Mouse (Mus musculus) CH12.LX (cell line): ENCODE measurements around the gene Sorbs2. TPM values are rescaled to one million over a fixed set of nuclear protein-coding genes. Genes with fewer than 3 reads are reported as not detected.

ENCODE experiments used
- DNase-seq: peaks from one replicate; pipeline ENCODE4 v3.0.0-alpha.2; 2013; ENCODE audit errors: extremely low read depth
- H3K27ac ChIP-seq: 2 replicates; pipeline ENCODE4 v1.5.1; 2012; ENCODE audit warnings: low read depth, mild to moderate bottlenecking, control low read depth, moderate library complexity; ENCODE audit not compliant: insufficient read depth
- H3K27me3 ChIP-seq: replicated peaks from 2 replicates; pipeline ENCODE3; 2012; ENCODE audit warnings: inconsistent platforms
- H3K36me3 ChIP-seq, 2 experiments: replicated peaks in 1 of 2; 2 replicates each; pipeline versions ENCODE3 to v1.6.1; 2012; ENCODE audit warnings: inconsistent platforms in 1 of 2, low read length in 1 of 2, mild to moderate bottlenecking in 1 of 2, mixed read lengths in 1 of 2, moderate library complexity in 1 of 2; ENCODE audit not compliant: control insufficient read depth in 1 of 2, insufficient read depth in 1 of 2
- H3K4me1 ChIP-seq, 2 experiments: 2 replicates each; pipeline ENCODE4 v1.6.1; 2012; ENCODE audit warnings: inconsistent platforms in 1 of 2, moderate library complexity in 1 of 2; ENCODE audit not compliant: insufficient read depth in 2 of 2, control insufficient read depth in 1 of 2
- H3K4me2 ChIP-seq: 2 replicates; pipeline ENCODE4 v1.6.1; 2012; ENCODE audit warnings: low read depth, mild to moderate bottlenecking, control low read depth; ENCODE audit not compliant: poor library complexity, insufficient read depth, severe bottlenecking
- H3K4me3 ChIP-seq, 3 experiments: fragments of 150-350 bp in 1 of 3; sonication (generic) in 1 of 3; replicated peaks in 1 of 3; 2 replicates each; pipeline versions ENCODE3 to v1.5.1; 2011 to 2012; ENCODE audit warnings: low read depth in 2 of 3, low read length in 2 of 3, mild to moderate bottlenecking in 2 of 3, moderate library complexity in 2 of 3, control low read depth in 1 of 3, improper control_type of control experiment in 1 of 3, inconsistent platforms in 1 of 3, mixed read lengths in 1 of 3; ENCODE audit not compliant: poor library complexity in 1 of 3
- H3K79me2 ChIP-seq: replicated peaks from 2 replicates; pipeline ENCODE4 v1.6.1; 2012; ENCODE audit warnings: mild to moderate bottlenecking, moderate library complexity; ENCODE audit not compliant: control insufficient read depth, poor library complexity, insufficient read depth, severe bottlenecking; ENCODE audit errors: extremely low read depth
- H3K9ac ChIP-seq: 2 replicates; pipeline ENCODE4 v1.6.1; 2012; ENCODE audit warnings: low read depth, mild to moderate bottlenecking, control low read depth, moderate library complexity; ENCODE audit not compliant: insufficient read depth
- H3K9me3 ChIP-seq: replicated peaks from 2 replicates; pipeline ENCODE3; 2012; ENCODE audit warnings: low read length, inconsistent platforms, mixed read lengths
- BHLHE40 ChIP-seq: IDR thresholded peaks from 2 replicates; pipeline ENCODE4 v1.6.1; 2011; ENCODE audit warnings: mild to moderate bottlenecking, low read depth, low read length, improper control_type of control experiment
- CHD2 ChIP-seq: IDR thresholded peaks from 2 replicates; pipeline ENCODE4 v1.6.1; 2011; ENCODE audit warnings: low read length, improper control_type of control experiment
- CTCF ChIP-seq, 2 experiments: IDR thresholded peaks in 1 of 2; conservative IDR thresholded peaks in 1 of 2; 2 replicates each; pipeline ENCODE4 v1.5.1; 2011 to 2012; ENCODE audit warnings: low read depth in 2 of 2, low read length in 2 of 2, improper control_type of control experiment in 1 of 2, inconsistent platforms in 1 of 2, mild to moderate bottlenecking in 1 of 2, moderate library complexity in 1 of 2
- ELF1 ChIP-seq: IDR thresholded peaks from 2 replicates; pipeline ENCODE4 v1.6.1; 2014; ENCODE audit warnings: low read depth, mild to moderate bottlenecking, inconsistent platforms, low read length, improper control_type of control experiment
- EP300 ChIP-seq: IDR thresholded peaks from 2 replicates; pipeline ENCODE4 v1.6.1; 2011; ENCODE audit warnings: low read length, improper control_type of control experiment
- ETS1 ChIP-seq: conservative IDR thresholded peaks from 2 replicates; pipeline ENCODE4 v1.6.1; 2012; ENCODE audit warnings: low read depth, mild to moderate bottlenecking, inconsistent platforms, low read length, improper control_type of control experiment, moderate library complexity
- JUN ChIP-seq: IDR thresholded peaks from 2 replicates; pipeline ENCODE4 v1.6.1; 2011; ENCODE audit warnings: low read depth, mild to moderate bottlenecking, low read length, improper control_type of control experiment, moderate library complexity; ENCODE audit not compliant: insufficient read depth
- MAZ ChIP-seq: IDR thresholded peaks from 2 replicates; pipeline ENCODE4 v1.6.1; 2012; ENCODE audit warnings: low read depth, mild to moderate bottlenecking, inconsistent platforms, low read length, improper control_type of control experiment, moderate library complexity
- MEF2A ChIP-seq: IDR thresholded peaks from 2 replicates; pipeline ENCODE4 v1.6.1; 2014; ENCODE audit warnings: low read depth, mild to moderate bottlenecking, inconsistent platforms, low read length, improper control_type of control experiment, borderline replicate concordance
- MXI1 ChIP-seq: IDR thresholded peaks from 2 replicates; pipeline ENCODE4 v1.6.1; 2011; ENCODE audit warnings: mild to moderate bottlenecking, low read depth, low read length, improper control_type of control experiment
- MYC ChIP-seq: IDR thresholded peaks from 2 replicates; pipeline ENCODE4 v1.6.1; 2011; ENCODE audit warnings: low read depth, mild to moderate bottlenecking, improper control_type of control experiment, low read length
- NELFE ChIP-seq: IDR thresholded peaks from 2 replicates; pipeline ENCODE4 v1.6.1; 2011; ENCODE audit warnings: low read depth, low read length, improper control_type of control experiment
- POLR2A ChIP-seq: IDR thresholded peaks from 2 replicates; pipeline ENCODE4 v1.6.1; 2011; ENCODE audit warnings: low read depth, mild to moderate bottlenecking, improper control_type of control experiment, low read length
- RCOR1 ChIP-seq: conservative IDR thresholded peaks from 2 replicates; pipeline ENCODE4 v1.6.1; 2012; ENCODE audit warnings: low read depth, mild to moderate bottlenecking, inconsistent platforms, low read length, improper control_type of control experiment
- SIN3A ChIP-seq: IDR thresholded peaks from 2 replicates; pipeline ENCODE4 v1.6.1; 2012; ENCODE audit warnings: low read length, improper control_type of control experiment, inconsistent platforms
- TBP ChIP-seq: conservative IDR thresholded peaks from 2 replicates; pipeline ENCODE4 v1.6.1; 2011; ENCODE audit warnings: low read depth, low read length, improper control_type of control experiment
- UBTF ChIP-seq: IDR thresholded peaks from 2 replicates; pipeline ENCODE4 v1.6.1; 2012; ENCODE audit warnings: low read depth, mild to moderate bottlenecking, inconsistent platforms, low read length, improper control_type of control experiment, moderate library complexity
- USF2 ChIP-seq: conservative IDR thresholded peaks from 2 replicates; pipeline ENCODE4 v1.6.1; 2011; ENCODE audit warnings: low read depth, low read length, improper control_type of control experiment
- ZKSCAN1 ChIP-seq: IDR thresholded peaks from 2 replicates; pipeline ENCODE4 v1.6.1; 2012; ENCODE audit warnings: low read depth, inconsistent platforms, low read length, improper control_type of control experiment, borderline replicate concordance
- ZNF384 ChIP-seq: IDR thresholded peaks from 2 replicates; pipeline ENCODE4 v1.6.1; 2012; ENCODE audit warnings: low read depth, low read length, improper control_type of control experiment, inconsistent platforms
- dilution Hi-C: fragments of 300-500 bp; cut with MboI; formaldehyde crosslinking; loops from 2 replicates; pipeline ENCODE4 v1.14.3; 2020; ENCODE audit warnings: low sequenced_read_pairs; ENCODE audit not compliant: extremely low pct_unique_long_range_greater_than_20kb, extremely low pct_ligation_motif_present
- in situ Hi-C: fragments of 300-500 bp; cut with MboI; formaldehyde crosslinking; loops from 3 replicates; pipeline ENCODE4 v1.14.3; 2019; ENCODE audit warnings: low sequenced_read_pairs, low pct_ligation_motif_present, low pct_unique_long_range_greater_than_20kb, mixed read lengths
- polyA plus RNA-seq: library from polyadenylated mRNA; unstranded; fragments of >175 nt; gene quantifications from 2 replicates; pipeline ENCODE4 v1.2.1, GENCODE M21; 2012; ENCODE audit warnings: low read depth; ENCODE audit not compliant: insufficient read length
- total RNA-seq, 2 experiments: library from RNA; depleted of rRNA; stranded (reverse); fragments of 300-350 nt in 1 of 2; fragments of >200 nt in 1 of 2; gene quantifications; 2 replicates each; pipeline ENCODE4 v1.2.3; 2012 to 2014

Sorbs2 gene
- total and polyA plus RNA-seq, 3 experiments = not detected

- no peak overlapping the region for H3K9ac ChIP-seq
Measured at GRCm38 (mm10) chr8:45540513-45540912, 32.9 kb downstream of the Sorbs2 start.

GRCm38 (mm10) chr8:45552175-45552574 lies 44.6 kb downstream of the Sorbs2 start:
- Histone ChIP-seq H3K4me2 (no peak overlapping the region), H3K27me3 (no peaks in the 10 kb centered on the region), H3K9ac (no peak overlapping the region), H3K4me3 (no peak overlapping the region), H3K4me1 (no peaks in the 10 kb centered on the region), H3K27ac (no peak overlapping the region), H3K9me3 (no peaks in the 10 kb centered on the region), H3K79me2 (no peaks in the 10 kb centered on the region), H3K36me3 (no peaks in the 10 kb centered on the region)
- dilution Hi-C loops (no loop called here), in situ Hi-C loops (no loop called here)
- DNase-seq = no peak
- TF ChIP-seq MYC (no peak), CHD2 (no peak), CTCF (conservative IDR thresholded peaks at IDR 0.05 in 1 of 2, IDR thresholded peaks at IDR 0.05 in 1 of 2; ENCODE audit: low read depth in 2 of 2, low read length in 2 of 2) (no peak), UBTF (no peak), MEF2A (no peak), TBP (no peak), SIN3A (no peak), NELFE (no peak), ETS1 (no peak), POLR2A (no peak), MAZ (no peak)

More at GRCm38 (mm10) chr8:45540513-45540912, 32.9 kb downstream of the Sorbs2 start:
- no peak for DNase-seq
- Histone ChIP-seq H3K4me1 (no peaks in the 10 kb centered on the region), H3K27ac (no peak overlapping the region), H3K27me3 (no peaks in the 10 kb centered on the region), H3K79me2 (no peaks in the 10 kb centered on the region), H3K4me3 (no peak overlapping the region), H3K9me3 (no peaks in the 10 kb centered on the region), H3K4me2 (no peak overlapping the region), H3K36me3 (no peaks in the 10 kb centered on the region)
- TF ChIP-seq JUN = no peak
- no peak for TF ChIP-seq ELF1
- no peak for TF ChIP-seq ZKSCAN1
- TF ChIP-seq ZNF384 = no peak
- no peak for TF ChIP-seq MEF2A
- TF ChIP-seq BHLHE40 = no peak
- no peak for TF ChIP-seq RCOR1
- TF ChIP-seq EP300 = no peak
- TF ChIP-seq MYC = no peak
- no peak for TF ChIP-seq MXI1
- TF ChIP-seq USF2 = no peak
- in situ Hi-C loops = no loop called here
- dilution Hi-C loops = no loop called here
